Mouse (Mus musculus) lung, postnatal 25 days (tissue): Measurements from ENCODE around the gene Cyp2d34.

Source experiments
- DNase-seq: peaks from one replicate; pipeline ENCODE4 v3.0.0; 2022; ENCODE audit warnings: low spot score

Cyp2d34 gene

GRCm38 (mm10) chr15:82620531-82621202, at the start of gene Cyp2d34:
Gene Cyp2d34, minus strand, starts transcription at chr15:82620946.
- no peak for DNase-seq

- no peak for DNase-seq
These were observed 35.6 kb upstream of the Cyp2d34 start for GRCm38 (mm10) chr15:82656346-82656745.

GRCm38 (mm10) chr15:82644371-82644770, 23.6 kb upstream of the Cyp2d34 start:
- no peak for DNase-seq

- DNase-seq, result no peak
These were observed 23.0 kb upstream of the Cyp2d34 start for GRCm38 (mm10) chr15:82643771-82644170.

- DNase-seq, result no peak
These were observed 22.0 kb upstream of the Cyp2d34 start for GRCm38 (mm10) chr15:82642771-82643170.

GRCm38 (mm10) chr15:82641921-82642320, 21.2 kb upstream of the Cyp2d34 start:
- DNase-seq, result no peak

GRCm38 (mm10) chr15:82641390-82641789, 20.6 kb upstream of the Cyp2d34 start:
- no peak for DNase-seq

- DNase-seq, result no peak
These were observed 19.5 kb upstream of the Cyp2d34 start for GRCm38 (mm10) chr15:82640201-82640600.

GRCm38 (mm10) chr15:82637130-82638075, 16.7 kb upstream of the Cyp2d34 start:
- DNase-seq, result no peak

GRCm38 (mm10) chr15:82634976-82635375, 14.2 kb upstream of the Cyp2d34 start:
- DNase-seq, result no peak

GRCm38 (mm10) chr15:82621993-82622392, 1.2 kb upstream of the Cyp2d34 start:
- no peak for DNase-seq

GRCm38 (mm10) chr15:82618362-82619020, 2.3 kb downstream of the Cyp2d34 start:
- no peak for DNase-seq

- no peak for DNase-seq
These were observed 38.1 kb downstream of the Cyp2d34 start for GRCm38 (mm10) chr15:82582621-82583020.

GRCm38 (mm10) chr15:82579071-82579470, 41.7 kb downstream of the Cyp2d34 start:
- DNase-seq, result no peak

- DNase-seq, result no peak
These were observed 47.9 kb downstream of the Cyp2d34 start for GRCm38 (mm10) chr15:82572856-82573255.
